Mouse (Mus musculus) embryonic fibroblast, embryonic 13.5 days (primary cell): Measurements from ENCODE around the gene Ltf.

Source experiments
- CTCF ChIP-seq: IDR thresholded peaks from 2 replicates; pipeline ENCODE4 v1.5.1; 2011; ENCODE audit warnings: mild to moderate bottlenecking, control low read depth, low read length, moderate library complexity, borderline replicate concordance; ENCODE audit not compliant: insufficient read depth
- POLR2A ChIP-seq: IDR thresholded peaks from 2 replicates; pipeline ENCODE4 v1.6.1; 2011; ENCODE audit warnings: low read depth, mild to moderate bottlenecking, control low read depth, low read length, moderate library complexity

DNA sequence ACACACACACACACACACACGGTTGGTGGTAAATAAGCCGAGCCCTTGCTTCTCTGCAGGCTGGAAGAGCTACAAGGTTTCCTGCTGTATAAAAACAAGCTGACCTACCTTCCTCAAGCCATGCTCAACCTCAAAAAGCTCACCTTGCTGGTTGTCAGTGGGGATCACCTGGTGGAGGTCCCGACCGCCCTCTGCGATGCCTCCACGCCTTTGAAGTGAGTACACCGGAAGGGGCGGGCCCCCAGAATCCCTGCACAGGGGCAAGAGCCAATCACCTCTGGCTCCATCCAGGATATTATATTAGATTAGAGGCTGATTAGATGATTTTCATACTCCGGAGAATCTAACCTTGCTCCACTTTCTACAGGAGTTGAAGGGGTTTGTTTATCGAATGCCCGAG is 39.7 kb upstream of the Ltf start:
- no peak for TF ChIP-seq POLR2A
- no peak for TF ChIP-seq CTCF
